Mouse (Mus musculus): ENCODE measurements around the gene Tmem184a.

The Tmem184a gene

DNA sequence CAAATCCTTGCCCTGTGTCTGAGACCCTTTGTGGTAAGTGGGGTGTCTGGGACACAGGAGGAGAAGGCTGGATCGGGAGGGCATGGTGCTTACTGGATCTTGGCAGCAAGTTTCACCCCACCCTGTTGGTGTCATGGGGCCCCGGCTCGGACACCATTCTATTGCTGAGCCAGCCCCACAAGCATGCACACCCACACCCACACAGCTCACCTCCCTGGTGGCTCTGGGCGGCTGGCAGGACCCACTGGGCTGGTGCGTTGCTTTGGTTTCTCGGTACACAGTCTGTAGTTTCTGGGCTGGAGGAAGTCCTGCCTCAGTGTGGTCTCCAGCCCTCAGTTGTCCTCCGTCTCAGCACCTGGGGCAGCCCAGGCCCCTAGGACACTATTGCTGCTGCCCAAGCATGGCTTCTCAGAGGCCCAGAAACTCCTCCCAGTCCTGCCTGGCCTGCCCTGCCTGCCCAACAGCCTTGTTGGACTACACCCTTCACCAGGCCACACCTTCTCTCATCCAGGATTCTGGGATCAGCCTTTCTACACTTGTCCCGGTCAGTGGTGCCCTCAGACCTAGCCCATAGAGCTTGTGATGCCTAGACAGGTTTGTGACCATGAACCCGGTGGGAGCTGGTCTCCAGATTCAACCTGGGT is at the start of gene Tmem184a:
TSS of gene Tmem184a (minus strand) at position 380 of the 644 bp plus-strand sequence.
- DNase-seq (ENCODE audit: low spot score in 2 of 2): no peak

DNA sequence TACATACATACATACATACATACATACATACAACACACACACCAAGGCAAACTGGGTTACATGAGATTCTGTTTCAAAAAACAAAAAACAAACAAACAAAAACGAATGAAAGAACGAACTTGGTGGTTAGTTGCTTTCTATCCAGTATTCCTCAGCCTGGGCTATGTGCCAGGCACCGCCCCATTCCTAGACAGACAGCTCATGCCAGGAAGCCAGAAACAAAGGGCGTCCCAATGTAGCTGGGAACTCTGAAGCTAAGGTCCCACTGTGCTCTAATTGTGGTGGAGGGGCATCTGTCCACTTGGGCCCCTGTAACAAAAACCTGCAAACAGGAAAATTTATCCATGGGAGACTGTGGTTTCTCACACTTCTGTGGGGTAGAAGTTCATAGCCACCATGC is 43.0 kb upstream of the Tmem184a start:
- no peak for DNase-seq (ENCODE audit: low spot score in 2 of 2)

DNA sequence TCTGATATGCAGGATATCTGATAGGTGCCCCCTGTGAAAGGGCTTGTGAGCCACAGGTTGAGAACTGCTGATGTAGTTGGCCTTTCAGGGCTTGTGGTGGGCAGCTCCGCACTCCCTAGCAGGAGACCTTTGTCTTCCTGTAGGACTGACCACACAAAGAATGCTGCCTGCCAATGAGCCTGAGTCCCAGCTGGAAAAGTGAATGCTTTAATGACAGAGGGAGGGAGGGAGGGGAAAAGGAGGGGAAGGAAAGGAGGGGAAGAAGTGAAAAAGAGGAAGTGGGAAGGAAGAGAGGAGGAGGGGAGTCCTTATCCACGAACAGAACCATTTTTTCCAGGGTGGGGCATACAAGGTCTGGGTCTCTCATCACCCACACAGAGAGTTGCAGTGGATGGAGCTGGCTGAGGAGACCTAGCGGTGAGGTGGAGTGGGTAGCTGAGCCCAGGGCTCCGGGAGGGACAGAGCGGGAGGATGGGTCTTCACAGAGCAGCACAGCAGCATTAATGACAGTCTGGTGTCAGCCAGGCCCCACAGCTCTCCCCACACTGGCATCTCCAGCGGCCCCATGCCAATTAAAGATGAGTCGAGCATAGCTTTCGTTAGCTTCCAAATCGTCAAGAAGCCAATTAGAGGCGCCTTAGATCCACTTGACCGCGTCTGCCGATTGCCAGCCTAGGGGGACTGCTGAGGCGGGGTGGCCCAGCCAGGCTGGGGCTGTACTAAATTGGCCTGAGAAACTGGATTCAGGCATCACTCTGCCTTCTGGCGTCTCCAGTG is 40.8 kb upstream of the Tmem184a start:
- DNase-seq (ENCODE audit: low spot score in 2 of 2): no peak

DNA sequence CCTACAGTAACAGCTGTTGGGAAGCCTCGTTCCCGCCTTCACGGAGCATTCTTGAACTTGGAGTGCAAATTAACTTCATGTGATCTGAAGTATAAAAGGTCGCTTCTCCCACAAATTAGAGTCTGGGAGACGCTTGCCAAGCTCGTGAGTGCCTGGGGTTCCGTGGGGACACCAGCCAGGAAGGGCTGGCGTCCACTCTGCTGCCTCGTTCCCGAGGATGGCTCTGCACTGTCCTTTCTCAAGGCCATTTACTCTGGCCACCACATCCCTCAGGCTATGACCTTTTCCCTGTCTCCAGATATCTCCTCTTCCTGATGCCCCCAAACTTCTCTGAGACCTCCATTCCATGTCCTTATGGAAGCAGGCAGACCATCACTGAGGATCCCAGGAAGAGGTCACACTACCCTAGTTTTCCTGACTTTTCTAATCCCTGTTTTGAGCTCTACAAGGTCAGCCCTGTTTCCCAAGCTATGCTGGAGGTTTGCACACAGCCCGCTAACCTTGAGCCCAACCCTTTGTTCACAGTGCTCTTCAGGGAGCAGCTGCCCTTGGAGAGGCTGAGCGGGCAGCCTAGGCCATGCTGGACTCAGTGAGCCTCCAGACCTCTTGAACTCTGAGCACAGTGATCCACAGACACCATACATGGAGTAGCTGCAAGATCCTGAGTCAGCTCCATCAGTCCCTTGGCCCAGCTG is 30.1 kb upstream of the Tmem184a start:
- DNase-seq (ENCODE audit: low spot score in 2 of 2): no peak

DNA sequence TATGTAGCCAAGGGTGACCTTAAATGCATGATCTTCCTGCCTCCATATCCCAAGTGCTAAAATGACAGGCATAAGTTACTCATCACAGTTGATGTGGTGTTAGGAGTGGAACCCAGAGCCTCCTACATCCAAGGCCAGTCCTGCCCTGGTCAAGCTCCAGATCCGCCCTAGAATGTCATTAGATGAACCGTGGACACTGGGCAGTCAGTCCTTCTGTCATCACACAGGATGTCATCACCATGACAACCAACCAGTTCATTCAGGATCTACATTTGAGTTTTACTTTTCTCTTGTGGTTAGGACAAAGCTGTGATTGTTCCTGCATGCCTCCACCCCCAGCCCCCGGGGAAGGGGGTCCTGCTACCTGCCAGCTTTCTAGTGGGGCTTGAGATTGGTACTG is 19.4 kb upstream of the Tmem184a start:
- DNase-seq (ENCODE audit: low spot score in 2 of 2): no peak

DNA sequence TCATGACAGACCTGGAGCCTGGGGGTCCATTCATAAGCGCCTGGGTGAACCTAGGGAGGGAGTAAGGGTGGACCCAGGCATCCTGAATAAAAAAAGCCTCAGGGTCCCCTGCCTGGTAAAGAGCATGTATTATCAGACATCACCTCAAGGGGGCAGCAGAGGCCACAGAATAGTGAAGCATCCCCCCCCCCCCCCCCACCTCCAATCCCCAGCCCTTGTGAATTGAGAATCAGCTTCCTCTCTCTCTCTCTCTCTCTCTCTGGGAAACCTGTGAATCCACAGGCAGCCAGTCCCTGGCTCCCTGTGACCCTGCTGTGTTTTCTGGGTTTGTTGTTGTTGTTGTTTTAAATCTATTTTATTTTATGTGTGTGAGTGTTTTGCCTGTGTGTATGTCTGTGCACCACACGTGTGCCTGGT is 18.8 kb upstream of the Tmem184a start:
- peak; percentile 56 to 64 for DNase-seq (ENCODE audit: low spot score in 2 of 2)

DNA sequence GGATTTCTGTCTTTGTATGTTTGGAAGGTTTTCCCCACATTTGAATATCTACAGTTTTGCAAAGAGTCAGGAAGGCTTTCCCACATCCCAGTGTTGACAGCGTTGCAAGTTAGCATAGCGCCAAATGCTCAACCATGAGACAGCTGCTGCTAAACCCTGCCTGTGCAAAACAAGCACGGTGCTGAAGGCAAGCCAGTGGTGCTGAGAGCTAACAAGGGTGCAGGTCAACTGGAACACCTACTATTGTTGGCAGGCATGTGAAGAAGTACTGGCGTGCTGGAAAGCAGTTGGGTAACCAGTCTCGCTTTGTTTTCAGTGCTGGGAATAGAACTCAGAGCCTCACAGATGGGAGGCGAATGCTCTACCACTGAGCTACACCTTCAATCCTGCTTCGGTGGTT is 16.0 kb upstream of the Tmem184a start:
- DNase-seq (ENCODE audit: low spot score in 2 of 2): no peak

DNA sequence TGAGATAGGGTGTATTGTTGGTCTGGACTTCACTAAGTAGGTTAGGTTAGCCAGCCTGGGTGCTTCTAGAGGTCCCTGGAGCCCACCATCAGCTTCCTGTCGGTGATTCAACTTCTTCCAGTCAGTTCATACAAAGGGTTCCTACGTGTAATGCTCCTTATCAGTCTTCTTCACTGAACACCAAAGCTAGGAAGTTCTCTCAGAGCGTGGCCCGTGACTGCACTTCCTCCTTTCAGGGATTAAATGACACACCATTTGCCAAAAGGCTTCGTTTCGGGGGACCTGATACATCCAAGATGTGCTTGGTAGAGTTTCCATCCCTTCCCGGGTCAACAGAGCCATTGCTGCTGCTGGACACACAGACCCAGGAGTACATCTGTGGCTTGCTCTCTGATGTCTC is 12.4 kb upstream of the Tmem184a start:
- DNase-seq (ENCODE audit: low spot score in 2 of 2): no peak

DNA sequence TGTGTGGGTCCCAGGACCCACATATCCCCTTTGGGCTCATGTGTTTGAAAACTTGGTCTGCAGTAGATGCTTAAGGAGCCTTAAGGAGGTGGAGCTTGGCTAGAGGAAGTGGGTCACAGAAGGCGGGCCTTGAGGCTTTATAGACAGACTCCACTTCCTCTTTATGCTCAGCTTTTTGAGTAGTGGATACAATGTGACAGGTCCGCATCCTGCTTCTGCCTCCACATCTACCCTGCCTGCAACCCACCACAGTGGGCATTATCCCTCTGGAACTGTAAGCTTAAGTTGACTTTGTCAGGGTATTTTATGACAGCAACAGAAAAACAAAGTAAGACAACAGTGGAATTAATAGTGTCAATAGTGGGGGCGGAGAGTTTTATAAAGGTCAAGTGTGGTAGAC is 11.0 kb upstream of the Tmem184a start:
- peak; percentile 39 to 61 for DNase-seq (ENCODE audit: low spot score in 2 of 2)

DNA sequence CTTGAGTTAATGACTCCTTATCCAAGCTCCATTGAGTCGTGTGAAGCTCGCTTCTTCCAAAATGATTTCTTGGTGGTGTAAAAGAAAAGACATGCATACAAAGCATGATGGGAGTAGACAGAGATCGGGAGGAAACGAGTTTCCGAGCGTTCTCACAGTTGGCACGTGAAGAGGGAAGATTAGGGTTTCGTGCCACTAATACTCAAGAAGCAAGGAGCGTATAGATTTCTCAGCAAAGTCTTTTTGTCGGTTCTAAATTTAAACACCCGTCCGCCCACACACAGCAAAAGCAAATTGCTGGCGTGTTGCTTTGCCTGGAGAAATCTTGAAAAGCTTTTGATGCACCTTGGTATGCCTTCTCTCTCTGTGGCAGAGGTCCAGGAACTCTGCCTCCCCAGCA is 9.7 kb upstream of the Tmem184a start:
- DNase-seq (ENCODE audit: low spot score in 2 of 2): no peak

DNA sequence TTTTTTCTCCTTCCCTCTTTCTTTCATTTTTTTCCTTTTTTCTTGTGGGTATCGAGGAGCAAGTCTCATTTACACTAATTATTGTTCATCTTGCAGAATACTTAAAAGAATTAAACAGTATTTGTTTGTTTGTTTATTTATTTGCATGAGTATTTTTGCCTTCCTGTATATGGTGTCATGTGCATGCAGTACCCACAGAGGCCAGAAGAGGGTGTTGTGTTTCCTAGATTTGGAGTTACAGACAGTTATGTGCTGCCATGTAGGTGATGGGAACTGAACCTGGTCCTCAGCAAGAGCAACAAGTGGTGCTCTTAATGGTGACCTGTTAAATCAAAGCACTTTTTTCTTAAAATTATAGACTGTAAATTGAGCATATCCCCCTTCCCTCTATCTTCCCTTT is 7.9 kb upstream of the Tmem184a start:
- DNase-seq (ENCODE audit: low spot score in 2 of 2): peak in 1 of 2 experiments; percentile 28

DNA sequence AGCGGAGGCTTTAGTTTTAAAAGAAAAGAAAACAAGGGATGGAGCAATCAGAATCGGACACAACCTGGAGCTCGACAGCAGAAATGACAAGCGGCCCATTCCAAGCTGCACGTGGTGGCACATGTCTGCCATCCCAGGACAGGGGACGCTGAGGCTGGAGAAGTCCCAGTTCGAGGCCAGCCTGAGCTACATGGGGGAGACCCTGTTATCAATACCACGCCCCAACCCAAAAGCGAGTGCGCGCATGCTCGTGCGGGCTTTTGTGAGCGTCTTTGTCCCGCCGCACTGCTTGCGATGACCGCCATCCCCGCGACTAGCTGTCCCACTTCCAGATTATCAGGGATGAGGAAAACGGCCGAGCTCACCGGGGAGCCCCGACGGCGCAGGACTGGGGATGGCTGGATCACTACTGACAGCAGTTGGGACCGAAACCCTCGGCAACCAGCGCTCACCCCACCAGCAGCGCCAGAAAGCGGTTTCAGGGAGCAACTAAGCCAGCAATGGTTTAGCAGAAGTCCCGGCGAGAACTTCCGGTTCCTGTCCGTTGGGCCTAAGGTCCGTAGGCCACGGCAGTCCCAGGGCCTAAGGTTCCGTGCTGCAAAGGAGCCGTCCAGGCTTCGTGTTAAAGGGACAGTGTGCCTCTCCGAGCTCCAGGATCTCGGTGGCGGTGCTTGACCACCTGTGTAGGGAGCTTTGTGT is 6.8 kb upstream of the Tmem184a start, which contains the start of the genes Gm26938 and Psmg3:
TSS of gene Gm26938 (minus strand) at position 51 of the 699 bp plus-strand sequence.
TSS of gene Psmg3 (minus strand) at position 529 of the 699 bp plus-strand sequence.
- peak; percentile 84 to 88 for DNase-seq (ENCODE audit: low spot score in 2 of 2)

DNA sequence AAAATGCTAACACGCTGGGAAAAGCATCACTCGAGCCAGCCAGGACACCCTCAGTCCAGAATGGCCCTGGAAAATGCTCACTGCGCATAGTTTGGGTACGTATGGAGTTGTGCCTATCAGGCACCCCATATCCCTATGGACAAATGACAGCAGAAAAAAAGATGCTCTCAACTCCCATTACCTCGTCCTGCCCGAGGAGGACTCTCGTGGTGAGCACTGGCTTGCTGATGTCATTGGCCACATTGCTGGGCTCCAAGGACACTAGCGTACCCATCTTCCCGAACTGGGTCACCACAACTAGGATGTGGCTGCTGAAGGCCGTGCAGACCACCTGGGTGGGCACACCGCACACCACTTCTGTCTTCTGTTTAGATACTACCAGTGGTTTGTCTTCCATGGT is 6.2 kb upstream of the Tmem184a start:
- no peak for DNase-seq (ENCODE audit: low spot score in 2 of 2)

DNA sequence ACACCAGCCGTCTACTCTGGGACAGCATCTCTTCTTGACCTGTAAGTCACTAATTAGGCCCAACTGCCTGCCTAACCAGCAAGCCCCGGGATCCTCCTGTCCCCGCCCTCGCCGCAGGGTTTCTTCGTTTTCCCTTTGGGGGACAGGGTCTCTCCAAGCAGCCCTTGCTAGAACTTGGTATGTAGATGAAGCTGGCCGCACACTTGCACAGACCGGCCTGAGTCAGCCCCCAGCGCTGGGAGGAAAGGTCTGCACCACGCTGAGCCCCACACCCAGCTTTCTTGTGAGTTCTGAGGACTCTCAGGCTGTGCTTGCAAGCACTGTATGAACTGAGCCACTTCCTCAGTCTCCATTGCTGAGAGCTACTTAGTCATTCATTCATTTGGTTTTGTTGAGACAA is 4.8 kb upstream of the Tmem184a start:
- no peak for DNase-seq (ENCODE audit: low spot score in 2 of 2)

DNA sequence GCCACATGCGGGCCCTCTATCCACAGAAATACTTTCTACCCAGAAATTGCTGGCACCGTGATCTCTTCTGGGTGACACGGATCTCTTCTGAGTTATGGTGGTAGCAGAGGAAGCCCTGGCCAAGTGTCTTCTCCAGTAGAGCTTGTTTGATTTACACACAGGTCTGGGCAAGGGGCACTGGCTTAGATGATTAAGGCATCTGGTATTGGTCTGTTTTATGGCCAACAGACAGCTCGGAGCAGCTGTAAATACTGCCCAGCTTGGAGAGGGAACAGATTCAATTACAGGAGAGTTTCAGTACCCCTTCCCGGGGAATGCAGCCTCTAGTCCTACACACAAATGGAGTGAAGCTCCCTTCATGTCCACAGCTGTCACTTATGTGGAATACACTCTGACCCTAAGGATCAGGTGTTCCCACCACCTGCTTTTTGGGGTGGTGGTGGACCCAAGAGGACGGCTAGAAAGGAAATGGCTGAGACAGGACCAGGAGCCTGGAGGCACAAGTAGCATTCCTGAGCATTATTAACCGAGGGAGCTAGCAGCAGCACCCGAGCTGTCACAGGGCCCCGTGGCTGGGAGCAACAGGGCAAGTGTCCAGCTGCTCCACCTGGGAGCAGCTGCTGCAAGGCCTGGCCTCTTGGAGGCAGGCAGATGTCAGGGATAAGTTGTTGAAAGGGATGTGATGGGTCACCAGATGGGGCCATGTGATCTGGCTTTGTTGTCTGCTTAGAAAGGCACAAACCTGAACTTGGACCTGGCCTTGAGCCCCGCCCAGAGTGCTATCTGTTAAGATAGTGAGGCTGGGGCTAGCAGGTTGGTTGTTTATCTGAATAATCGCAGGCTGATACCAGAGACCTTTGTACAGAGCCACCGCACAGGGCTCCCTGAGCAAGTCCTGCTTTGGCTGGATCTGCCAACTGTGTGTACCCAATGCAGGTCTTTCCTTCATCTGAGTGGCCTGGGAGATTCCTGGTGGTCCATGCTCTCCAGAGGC is 2.0 kb upstream of the Tmem184a start:
- no peak for DNase-seq (ENCODE audit: low spot score in 2 of 2)

DNA sequence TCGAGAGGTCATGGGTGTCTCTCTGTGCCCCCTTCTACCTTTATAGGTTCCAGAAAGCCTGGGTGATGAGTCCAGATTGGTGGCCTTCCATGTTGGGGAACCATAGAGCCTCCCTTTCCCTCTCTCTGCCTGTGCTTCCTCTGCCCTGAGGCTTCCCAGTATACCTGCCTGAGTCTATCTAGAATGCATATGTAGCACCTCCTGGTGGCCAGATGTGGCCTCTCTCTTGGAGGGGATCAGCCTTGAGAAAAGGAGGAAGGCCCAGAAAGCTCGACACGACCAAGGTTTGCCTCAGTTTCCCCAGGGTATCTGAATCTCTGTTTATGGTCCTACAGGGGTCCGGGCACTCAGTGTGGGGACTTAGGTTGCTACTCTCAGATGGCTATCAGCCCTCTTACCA is 916 bp downstream of the Tmem184a start:
- peak in 1 of 2 experiments; percentile 40 for DNase-seq (ENCODE audit: low spot score in 2 of 2)

DNA sequence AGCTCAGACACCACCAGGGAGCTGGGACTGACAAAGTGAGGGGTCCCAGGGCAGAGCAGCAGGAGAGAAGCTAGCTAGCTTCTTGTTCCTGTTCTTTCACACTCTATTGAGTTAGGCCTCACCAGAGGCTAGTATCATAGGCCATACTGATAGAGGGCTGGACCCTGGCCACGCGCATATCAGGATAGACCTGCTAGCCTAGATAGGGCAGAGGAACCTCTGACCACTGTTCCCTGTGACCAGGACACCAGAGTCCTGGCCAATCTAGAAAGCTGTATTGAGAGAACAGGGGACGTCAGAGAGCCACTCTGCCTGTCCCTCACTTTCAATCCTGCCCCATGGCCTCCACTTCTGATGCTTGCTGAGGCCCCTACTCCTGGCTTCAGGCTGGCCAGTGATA is 1.7 kb downstream of the Tmem184a start:
- DNase-seq (ENCODE audit: low spot score in 2 of 2): no peak

DNA sequence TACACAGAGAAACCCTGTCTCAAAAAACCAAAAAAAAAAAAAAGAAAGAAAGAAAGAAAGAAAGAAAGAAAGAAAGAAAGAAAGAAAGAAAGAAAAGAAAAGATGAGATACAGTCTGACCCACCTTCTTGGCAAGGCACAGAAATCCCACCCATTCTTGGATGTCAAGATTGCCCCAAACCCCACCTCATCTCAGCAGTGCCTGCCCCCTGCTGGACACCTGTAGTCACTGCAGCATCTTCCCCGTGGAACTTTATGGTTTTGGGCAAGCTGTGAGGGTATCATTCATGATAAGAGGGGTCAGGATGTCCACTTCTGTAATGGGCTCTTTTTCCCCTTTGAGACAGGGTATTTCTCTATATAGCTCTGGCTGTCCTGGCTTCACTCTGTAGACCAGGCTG is 2.4 kb downstream of the Tmem184a start:
- DNase-seq (ENCODE audit: low spot score in 2 of 2): no peak

DNA sequence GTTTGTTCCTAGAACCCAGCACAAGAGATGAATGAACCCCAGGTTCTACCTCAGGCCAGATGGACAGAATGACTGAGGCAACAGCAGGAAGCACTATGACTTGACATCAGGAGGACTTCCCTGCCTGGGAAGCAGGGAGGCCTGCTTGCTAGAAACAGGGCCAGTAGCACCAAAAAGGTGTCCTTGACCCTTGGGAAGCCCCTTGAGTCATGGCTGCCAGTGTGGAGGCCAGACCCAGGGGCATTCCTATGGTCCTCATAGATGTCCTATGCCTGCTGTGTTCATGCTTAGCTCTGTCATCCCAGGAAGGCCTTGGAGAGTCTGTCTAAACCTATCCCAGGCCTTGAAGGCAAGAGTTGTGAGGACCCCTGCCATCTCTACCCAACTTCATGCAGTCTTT is 3.3 kb downstream of the Tmem184a start:
- no peak for DNase-seq (ENCODE audit: low spot score in 2 of 2)

DNA sequence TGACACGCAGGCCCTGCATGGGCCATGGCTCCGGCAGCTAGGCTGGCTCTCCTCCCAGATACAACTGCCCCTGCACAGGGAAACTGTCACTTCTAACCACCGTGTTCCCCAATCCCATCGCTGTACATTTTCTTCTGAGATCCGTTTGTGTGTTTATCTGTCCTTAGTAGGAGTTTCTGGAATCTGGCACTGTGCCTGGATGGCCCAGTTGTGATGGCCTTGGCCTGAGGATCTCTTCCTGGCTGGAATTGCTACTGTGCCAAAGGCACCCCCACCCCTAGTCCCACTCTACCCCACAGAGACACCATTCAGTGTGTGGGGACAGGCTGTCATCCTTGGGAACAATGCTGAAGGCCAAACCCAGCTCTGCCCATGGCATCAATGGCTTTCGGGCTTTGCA is 3.8 kb downstream of the Tmem184a start:
- no peak for DNase-seq (ENCODE audit: low spot score in 2 of 2)

DNA sequence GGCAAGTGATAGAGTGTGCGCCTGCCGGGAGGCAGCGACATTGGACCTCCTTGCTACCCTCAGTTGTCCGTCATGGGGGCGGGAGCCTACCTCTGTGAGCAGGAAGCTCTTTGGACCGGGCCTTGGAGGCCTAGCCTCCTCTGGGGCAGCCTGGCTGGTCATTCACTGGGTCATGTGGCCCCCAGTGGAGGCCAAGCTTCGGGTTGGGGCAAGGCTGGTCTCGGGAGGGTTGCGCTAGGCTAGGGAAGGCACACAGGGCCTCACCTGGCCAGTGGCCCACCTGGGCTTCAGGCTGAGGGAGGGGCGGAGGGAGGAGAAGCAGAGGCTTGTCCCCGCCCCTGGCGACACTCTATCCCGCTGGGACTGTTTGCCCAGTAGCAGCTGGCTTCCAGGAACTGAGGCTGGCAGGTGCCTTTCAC is 5.7 kb downstream of the Tmem184a start:
- DNase-seq (ENCODE audit: low spot score in 2 of 2): no peak
